Mouse (Mus musculus): ENCODE data around the gene Abtb1.

DNA sequence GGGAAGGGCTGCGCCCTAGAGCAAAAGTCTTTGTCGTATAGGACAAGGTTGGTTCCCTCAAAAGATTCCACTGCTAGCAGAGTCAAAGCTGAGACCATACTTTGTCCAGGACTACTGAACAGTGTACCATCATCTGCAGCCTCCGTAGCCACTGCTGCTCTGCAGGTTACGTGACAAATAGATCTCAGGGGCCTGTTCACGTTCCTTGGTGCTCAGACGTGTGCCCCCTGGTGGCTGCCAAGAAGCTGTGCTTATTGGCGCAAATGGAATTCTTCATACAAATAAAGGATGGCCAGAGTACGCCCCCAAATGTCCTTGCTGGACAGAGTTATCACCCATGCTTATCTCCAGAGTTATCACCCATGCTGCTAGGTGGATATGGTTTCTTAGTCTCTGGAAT lies 10.3 kb downstream of the Abtb1 start:
- TF ChIP-seq CTCF (IDR thresholded peaks at IDR 0.05; ENCODE audit: borderline replicate concordance, control insufficient read depth, extremely low read depth, insufficient read depth, low read length, poor library complexity): 0 out of 2 replicates have a peak, but pooled peaks have one; percentile 45
- no peak for TF ChIP-seq POLR2A (IDR thresholded peaks at IDR 0.05; ENCODE audit: control insufficient read depth, extremely low read depth, insufficient read depth, low read length, poor library complexity)

Data from thymus, adult 2 months (tissue).